Mouse (Mus musculus): ENCODE measurements around the gene Fntb. TPM values are rescaled to one million over a fixed set of nuclear protein-coding genes. Genes with fewer than 3 reads are reported as not detected.
A peak's percentile ranks its signal among the peaks of the same experiment; 100 is the strongest.

Fntb gene
- polyA plus RNA-seq, 2 experiments, result 21.4 to 28.8 TPM

- Histone ChIP-seq H3K9ac (replicated peaks) (no peak overlapping the region), H3K27me3 (ENCODE audit: control insufficient read depth, insufficient read depth, low read length) (no peaks in the 10 kb centered on the region), H3K36me3 (replicated peaks; ENCODE audit: control insufficient read depth, insufficient read depth, low read depth) (peaks cover 70% of the 10 kb centered on the region), H3K4me2 (ENCODE audit: low read depth) (no peak overlapping the region), H3K4me3 (ENCODE audit: insufficient read depth in 1 of 2, low read depth in 2 of 2, low read length in 2 of 2) (no peak overlapping the region), H3K9me3 (ENCODE audit: control insufficient read depth, low read length) (no peaks in the 10 kb centered on the region), H3K4me1 (replicated peaks; ENCODE audit: control insufficient read depth in 2 of 2, insufficient read depth in 2 of 2, low read length in 1 of 2) (peaks cover 23 to 29% of the 10 kb centered on the region in 2 experiments), H3K27ac (no peak overlapping the region)
- 78% methylated on average over 5 of the region's 5 CpGs for WGBS (ENCODE audit: insufficient replicate concordance)
- DNase-seq (ENCODE audit: low read depth in 3 of 3, low spot score in 3 of 3) (no peak), ATAC-seq (ENCODE audit: insufficient read depth) (no peak)
- TF ChIP-seq CTCF (IDR thresholded peaks at IDR 0.05; ENCODE audit: low read depth), result no peak
- TF ChIP-seq EP300 (IDR thresholded peaks at IDR 0.05; ENCODE audit: low read depth), result no peak
Observed at GRCm38 (mm10) chr12:76950330-76950729, 184.9 kb downstream of the Fntb start.

- peaks cover 67% of the 10 kb centered on the region for H3K36me3 ChIP-seq (replicated peaks; ENCODE audit: control insufficient read depth, insufficient read depth, low read depth)
Observed at GRCm38 (mm10) chr12:76953750-76954363, 188.5 kb downstream of the Fntb start.

GRCm38 (mm10) chr12:76954698-76955423 is 189.5 kb downstream of the Fntb start:
- no peak overlapping the region for H3K4me3 ChIP-seq (ENCODE audit: insufficient read depth in 1 of 2, low read depth in 2 of 2, low read length in 2 of 2)
- H3K27ac ChIP-seq, result no peak overlapping the region
- no peak overlapping the region for H3K4me2 ChIP-seq (ENCODE audit: low read depth)
- H3K9me3 ChIP-seq (ENCODE audit: control insufficient read depth, low read length), result no peaks in the 10 kb centered on the region
- TF ChIP-seq EP300 (IDR thresholded peaks at IDR 0.05; ENCODE audit: low read depth) (no peak), CTCF (IDR thresholded peaks at IDR 0.05; ENCODE audit: low read depth) (no peak)
- ATAC-seq (ENCODE audit: insufficient read depth) (no peak), DNase-seq (ENCODE audit: low read depth in 3 of 3, low spot score in 3 of 3) (no peak)
- peaks cover 65% of the 10 kb centered on the region for H3K36me3 ChIP-seq (replicated peaks; ENCODE audit: control insufficient read depth, insufficient read depth, low read depth)
- no peak overlapping the region for H3K9ac ChIP-seq (replicated peaks)
- WGBS (ENCODE audit: insufficient replicate concordance), result 83% methylated on average over 10 of the region's 10 CpGs
- H3K27me3 ChIP-seq (ENCODE audit: control insufficient read depth, insufficient read depth, low read length), result no peaks in the 10 kb centered on the region
- peaks cover 4 to 19% of the 10 kb centered on the region in 2 experiments for H3K4me1 ChIP-seq (replicated peaks; ENCODE audit: control insufficient read depth in 2 of 2, insufficient read depth in 2 of 2, low read length in 1 of 2)

More at GRCm38 (mm10) chr12:76953750-76954363, 188.5 kb downstream of the Fntb start:
- H3K27ac ChIP-seq, result no peak overlapping the region
- 81% methylated on average over 2 of the region's 2 CpGs for WGBS (ENCODE audit: insufficient replicate concordance)
- no peak overlapping the region for H3K4me2 ChIP-seq (ENCODE audit: low read depth)
- no peak for TF ChIP-seq EP300 (IDR thresholded peaks at IDR 0.05; ENCODE audit: low read depth)
- TF ChIP-seq CTCF (IDR thresholded peaks at IDR 0.05; ENCODE audit: low read depth), result no peak
- no peak for ATAC-seq (ENCODE audit: insufficient read depth)
- no peak overlapping the region for H3K9ac ChIP-seq (replicated peaks)
- H3K4me1 ChIP-seq (replicated peaks; ENCODE audit: control insufficient read depth in 2 of 2, insufficient read depth in 2 of 2, low read length in 1 of 2), result peaks cover 12 to 18% of the 10 kb centered on the region in 2 experiments
- no peaks in the 10 kb centered on the region for H3K27me3 ChIP-seq (ENCODE audit: control insufficient read depth, insufficient read depth, low read length)
- no peaks in the 10 kb centered on the region for H3K9me3 ChIP-seq (ENCODE audit: control insufficient read depth, low read length)
- H3K4me3 ChIP-seq (ENCODE audit: insufficient read depth in 1 of 2, low read depth in 2 of 2, low read length in 2 of 2), result no peak overlapping the region
- no peak for DNase-seq (ENCODE audit: low read depth in 3 of 3, low spot score in 3 of 3)

GRCm38 (mm10) chr12:76957688-76958087 is 192.3 kb downstream of the Fntb start:
- H3K4me2 ChIP-seq (ENCODE audit: low read depth), result peak overlapping the region; percentile 71
- H3K27ac ChIP-seq, result peak overlapping the region; percentile 19; the same call in 1 of the 2 replicates
- ATAC-seq (ENCODE audit: insufficient read depth), result no peak
- 20% methylated on average over 5 of the region's 5 CpGs for WGBS (ENCODE audit: insufficient replicate concordance)
- peaks cover 47% of the 10 kb centered on the region for H3K36me3 ChIP-seq (replicated peaks; ENCODE audit: control insufficient read depth, insufficient read depth, low read depth)
- TF ChIP-seq CTCF (IDR thresholded peaks at IDR 0.05; ENCODE audit: low read depth) (no peak), EP300 (IDR thresholded peaks at IDR 0.05; ENCODE audit: low read depth) (no peak)
- peak in 1 of 3 experiments; percentile 22 for DNase-seq (ENCODE audit: low read depth in 3 of 3, low spot score in 3 of 3)
- peaks cover 8 to 26% of the 10 kb centered on the region in 2 experiments for H3K4me1 ChIP-seq (replicated peaks; ENCODE audit: control insufficient read depth in 2 of 2, insufficient read depth in 2 of 2, low read length in 1 of 2)
- H3K9ac ChIP-seq (replicated peaks), result peak overlapping the region; percentile 62
- no peaks in the 10 kb centered on the region for H3K27me3 ChIP-seq (ENCODE audit: control insufficient read depth, insufficient read depth, low read length)
- H3K9me3 ChIP-seq (ENCODE audit: control insufficient read depth, low read length), result no peaks in the 10 kb centered on the region
- H3K4me3 ChIP-seq (ENCODE audit: insufficient read depth in 1 of 2, low read depth in 2 of 2, low read length in 2 of 2), result peak overlapping the region; percentile 44 to 45
